Mouse (Mus musculus) macrophage (primary cell): ENCODE data around the gene Chrdl2. TPM values are rescaled to one million over a fixed set of nuclear protein-coding genes. Genes with fewer than 3 reads are reported as not detected.

Experiments used
- H3K27ac ChIP-seq: fragments of 350-480 bp; formaldehyde crosslinking; 2 replicates; pipeline ENCODE4 v1.9.0; 2021
- H3K36me3 ChIP-seq: fragments of 350-480 bp; formaldehyde crosslinking; 2 replicates; pipeline ENCODE4 v1.9.0; 2021; ENCODE audit errors: inconsistent target
- H3K4me3 ChIP-seq: fragments of 350-480 bp; formaldehyde crosslinking; 2 replicates; pipeline ENCODE4 v1.9.0; 2021; ENCODE audit errors: inconsistent target
- H3K79me2 ChIP-seq: fragments of 350-480 bp; formaldehyde crosslinking; 2 replicates; pipeline ENCODE4 v1.9.0; 2021; ENCODE audit errors: inconsistent target
- WGBS: methylation state at CpG from one replicate; pipeline ENCODE4 v1.1.7; 2026; ENCODE audit warnings: inconsistent platforms; ENCODE audit not compliant: missing documents; 5-methylcytosine and 5-hydroxymethylcytosine counted together
- polyA plus RNA-seq: library from polyadenylated mRNA; stranded (reverse); fragments of 250-400 nt; gene quantifications from 3 replicates; pipeline ENCODE4 v1.2.4, GENCODE M21; 2018; ENCODE audit warnings: inconsistent platforms

The Chrdl2 gene
- polyA plus RNA-seq, 1 experiment from 2014 or later = not detected

- WGBS = 93% methylated on average over 4 of the region's 5 CpGs
- no peak overlapping the region for H3K4me3 ChIP-seq
- peaks cover 88% of the 10 kb centered on the region for H3K79me2 ChIP-seq
- H3K27ac ChIP-seq = peak overlapping the region; percentile 19; the same call in 1 of the 2 replicates
- no peaks in the 10 kb centered on the region for H3K36me3 ChIP-seq
These were observed 30.0 kb upstream of the Chrdl2 start for GRCm38 (mm10) chr7:99975819-99976575.

GRCm38 (mm10) chr7:99978041-99978440, 27.9 kb upstream of the Chrdl2 start:
- 86% methylated on average over 2 of the region's 2 CpGs for WGBS
- Histone ChIP-seq H3K4me3 (no peak overlapping the region), H3K36me3 (no peaks in the 10 kb centered on the region), H3K27ac (no peak overlapping the region), H3K79me2 (peaks cover 67% of the 10 kb centered on the region)

- peak overlapping the region; percentile 78 for H3K4me3 ChIP-seq
- H3K27ac ChIP-seq = peak overlapping the region; percentile 68
- H3K36me3 ChIP-seq = no peaks in the 10 kb centered on the region
- peaks cover 57% of the 10 kb centered on the region for H3K79me2 ChIP-seq
- WGBS = 12% methylated on average over 6 of the region's 6 CpGs
These were observed 26.9 kb upstream of the Chrdl2 start for GRCm38 (mm10) chr7:99979081-99979480.

- WGBS = under 1% methylated on average over 40 of the region's 51 CpGs
- Histone ChIP-seq H3K4me3 (peak overlapping the region; percentile 78), H3K79me2 (peaks cover 51% of the 10 kb centered on the region), H3K27ac (peak overlapping the region; percentile 68), H3K36me3 (no peaks in the 10 kb centered on the region)
These were observed 26.3 kb upstream of the Chrdl2 start for GRCm38 (mm10) chr7:99979546-99980131.

GRCm38 (mm10) chr7:99980132-99980591, 25.8 kb upstream of the Chrdl2 start, which contains the start of gene Rnf169:
Gene Rnf169 (minus strand): TSS chr7:99980448.
- Histone ChIP-seq H3K79me2 (peaks cover 46% of the 10 kb centered on the region), H3K36me3 (no peaks in the 10 kb centered on the region), H3K27ac (peak within 1 kb of the TSS; percentile 68), H3K4me3 (peak within 1 kb of the TSS; percentile 78)
- WGBS = under 1% methylated on average over 19 of the region's 55 CpGs

GRCm38 (mm10) chr7:99981311-99981710, 24.7 kb upstream of the Chrdl2 start:
- no peaks in the 10 kb centered on the region for H3K36me3 ChIP-seq
- WGBS = 78% methylated on average over 2 of the region's 2 CpGs
- H3K4me3 ChIP-seq = no peak overlapping the region
- peaks cover 35% of the 10 kb centered on the region for H3K79me2 ChIP-seq
- no peak overlapping the region for H3K27ac ChIP-seq

GRCm38 (mm10) chr7:99982256-99983242, 23.4 kb upstream of the Chrdl2 start:
- no peaks in the 10 kb centered on the region for H3K36me3 ChIP-seq
- H3K4me3 ChIP-seq = no peak overlapping the region
- H3K27ac ChIP-seq = peak overlapping the region; percentile 15; the same call in 1 of the 2 replicates
- 82% methylated on average over 13 of the region's 13 CpGs for WGBS
- H3K79me2 ChIP-seq = peaks cover 22% of the 10 kb centered on the region

GRCm38 (mm10) chr7:99988725-99989124, 17.2 kb upstream of the Chrdl2 start:
- Histone ChIP-seq H3K27ac (no peak overlapping the region), H3K36me3 (no peaks in the 10 kb centered on the region), H3K79me2 (no peaks in the 10 kb centered on the region), H3K4me3 (no peak overlapping the region)
- WGBS = 17% methylated on average over 4 of the region's 4 CpGs

- H3K27ac ChIP-seq = no peak overlapping the region
- 86% methylated on average over 15 of the region's 15 CpGs for WGBS
- H3K4me3 ChIP-seq = no peak overlapping the region
- H3K36me3 ChIP-seq = no peaks in the 10 kb centered on the region
- no peaks in the 10 kb centered on the region for H3K79me2 ChIP-seq
These were observed 15.9 kb upstream of the Chrdl2 start for GRCm38 (mm10) chr7:99989844-99990760.

- Histone ChIP-seq H3K36me3 (no peaks in the 10 kb centered on the region), H3K79me2 (no peaks in the 10 kb centered on the region), H3K27ac (no peak overlapping the region), H3K4me3 (no peak overlapping the region)
- WGBS = 98% methylated on average over 6 of the region's 8 CpGs
These were observed 14.8 kb upstream of the Chrdl2 start for GRCm38 (mm10) chr7:99990990-99991707.

GRCm38 (mm10) chr7:99993159-99993558, 12.8 kb upstream of the Chrdl2 start:
- Histone ChIP-seq H3K4me3 (no peak overlapping the region), H3K79me2 (no peaks in the 10 kb centered on the region), H3K27ac (no peak overlapping the region), H3K36me3 (no peaks in the 10 kb centered on the region)
- WGBS = 88% methylated on average over 6 of the region's 7 CpGs

GRCm38 (mm10) chr7:99995186-99995585, 10.8 kb upstream of the Chrdl2 start:
- WGBS = 46% methylated on average over 7 of the region's 7 CpGs
- H3K4me3 ChIP-seq = no peak overlapping the region
- H3K36me3 ChIP-seq = no peaks in the 10 kb centered on the region
- no peak overlapping the region for H3K27ac ChIP-seq
- H3K79me2 ChIP-seq = no peaks in the 10 kb centered on the region

GRCm38 (mm10) chr7:99998668-99999067, 7.3 kb upstream of the Chrdl2 start:
- WGBS = 55% methylated on average over 3 of the region's 3 CpGs
- no peak overlapping the region for H3K27ac ChIP-seq
- H3K4me3 ChIP-seq = no peak overlapping the region
- H3K36me3 ChIP-seq = no peaks in the 10 kb centered on the region
- no peaks in the 10 kb centered on the region for H3K79me2 ChIP-seq
